Mouse (Mus musculus) hindbrain, embryonic 15.5 days (tissue): ENCODE results near the gene Zfpm1. TPM values are rescaled to one million over a fixed set of nuclear protein-coding genes. Genes with fewer than 3 reads are reported as not detected.

Experiments
- ATAC-seq: fragments of 200-750 bp; cut with Nextera tagmentation; 2 replicates; pipeline ENCODE4 v1.8.0; 2017; ENCODE audit warnings: low read depth, moderate number of reproducible peaks, moderate TSS enrichment; ENCODE audit not compliant: low FRiP score
- H3K27ac ChIP-seq: fragments of 300-500 bp; sonication (generic); replicated peaks from 2 replicates; pipeline ENCODE4 v1.5.1; 2015; ENCODE audit warnings: mild to moderate bottlenecking, inconsistent platforms
- H3K27me3 ChIP-seq: fragments of 300-500 bp; sonication (generic); 2 replicates; pipeline ENCODE4 v1.6.1; 2015; ENCODE audit warnings: control low read depth, inconsistent platforms
- H3K36me3 ChIP-seq: fragments of 300-500 bp; sonication (generic); 2 replicates; pipeline ENCODE4 v1.6.1; 2015; ENCODE audit warnings: control low read depth, inconsistent platforms
- H3K4me1 ChIP-seq: fragments of 300-500 bp; sonication (generic); replicated peaks from 2 replicates; pipeline ENCODE4 v1.6.1; 2015; ENCODE audit warnings: control low read depth, inconsistent platforms
- H3K4me2 ChIP-seq: fragments of 300-500 bp; sonication (generic); 2 replicates; pipeline ENCODE4 v1.6.1; 2015; ENCODE audit warnings: moderate library complexity, mild to moderate bottlenecking, inconsistent platforms
- H3K4me3 ChIP-seq: fragments of 300-500 bp; sonication (generic); 2 replicates; pipeline ENCODE4 v1.5.1; 2015; ENCODE audit warnings: mild to moderate bottlenecking, inconsistent platforms
- H3K9ac ChIP-seq: fragments of 300-500 bp; sonication (generic); 2 replicates; pipeline ENCODE4 v1.6.1; 2015; ENCODE audit warnings: inconsistent platforms
- H3K9me3 ChIP-seq: fragments of 300-500 bp; sonication (generic); 2 replicates; pipeline ENCODE4 v1.6.1; 2016; ENCODE audit warnings: control low read depth, inconsistent platforms
- WGBS: fragments of 180-500 bp; shearing (Covaris S2); methylation state at CpG from one replicate; pipeline ENCODE4 v1.1.7; 2015; 5-methylcytosine and 5-hydroxymethylcytosine counted together
- polyA plus RNA-seq: library from polyadenylated mRNA; unstranded; fragments of >200 nt; fragmentation: Nextera tagmentation; extraction: Ambion mirVana; gene quantifications from 2 replicates; pipeline ENCODE4 v1.2.1, GENCODE M21; 2015

The Zfpm1 gene
- polyA plus RNA-seq, 1 experiment from 2014 or later = 2.3 TPM

DNA sequence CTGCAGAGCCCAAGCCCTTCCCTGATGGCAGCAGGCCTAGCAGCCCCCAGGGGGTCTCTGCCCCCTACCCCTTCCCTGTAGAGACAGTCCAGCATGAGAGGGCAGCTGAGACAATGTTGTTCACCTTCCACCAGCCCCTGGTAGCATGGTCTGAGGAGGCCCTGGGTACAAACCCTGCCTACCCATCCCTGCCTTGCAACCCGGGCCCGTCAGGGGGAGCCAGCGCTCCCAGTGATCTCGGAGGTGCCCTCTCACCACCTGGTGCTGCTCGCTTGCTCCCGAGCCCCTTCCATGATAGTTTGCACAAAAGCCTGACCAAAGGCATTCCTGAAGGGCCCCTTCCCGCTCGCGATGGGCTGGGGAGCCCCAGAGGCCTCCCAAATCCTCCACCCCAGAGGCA is 21.2 kb upstream of the Zfpm1 start:
- no peak for ATAC-seq
- 45% methylated on average over 9 of the region's 9 CpGs for WGBS

DNA sequence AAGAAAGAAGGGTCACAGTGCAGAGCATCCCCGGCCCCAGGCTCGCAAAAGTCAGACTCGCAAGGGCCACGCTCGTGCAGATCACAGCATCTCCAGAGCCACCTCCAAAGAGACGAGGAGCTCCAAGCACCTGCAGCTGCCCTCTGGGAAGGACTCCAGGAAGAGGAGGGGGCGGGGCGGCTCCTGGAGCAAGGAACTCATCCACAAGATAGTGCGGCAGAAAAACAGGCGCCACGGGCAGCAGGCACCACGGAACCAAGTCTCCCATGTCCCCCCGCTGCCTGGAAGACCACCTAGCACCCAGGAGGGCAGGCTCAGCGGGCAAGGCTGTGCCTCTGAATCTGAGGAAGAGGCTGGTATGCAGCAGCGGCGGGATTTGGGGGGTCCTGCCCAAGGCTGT is 19.1 kb upstream of the Zfpm1 start:
- Histone ChIP-seq H3K4me1 (peaks cover 11% of the 10 kb centered on the region; the same call in 1 of the 2 replicates), H3K4me2 (no peak overlapping the region), H3K4me3 (no peak overlapping the region), H3K9ac (no peak overlapping the region), H3K36me3 (no peaks in the 10 kb centered on the region), H3K27ac (no peak overlapping the region), H3K9me3 (no peaks in the 10 kb centered on the region), H3K27me3 (0 out of 2 replicates have a peak, but pooled peaks cover 3% of the 10 kb centered on the region)
- no peak for ATAC-seq
- 70% methylated on average over 16 of the region's 16 CpGs for WGBS

More for the DNA sequence above, 21.2 kb upstream of the Zfpm1 start:
- no peak overlapping the region for H3K4me3 ChIP-seq
- H3K9me3 ChIP-seq = no peaks in the 10 kb centered on the region
- peaks cover 4% of the 10 kb centered on the region; the same call in 1 of the 2 replicates for H3K4me1 ChIP-seq
- no peak overlapping the region for H3K9ac ChIP-seq
- H3K36me3 ChIP-seq = no peaks in the 10 kb centered on the region
- no peak overlapping the region for H3K27ac ChIP-seq
- H3K4me2 ChIP-seq = no peak overlapping the region
- H3K27me3 ChIP-seq = 0 out of 2 replicates have a peak, but pooled peaks cover 3% of the 10 kb centered on the region

DNA sequence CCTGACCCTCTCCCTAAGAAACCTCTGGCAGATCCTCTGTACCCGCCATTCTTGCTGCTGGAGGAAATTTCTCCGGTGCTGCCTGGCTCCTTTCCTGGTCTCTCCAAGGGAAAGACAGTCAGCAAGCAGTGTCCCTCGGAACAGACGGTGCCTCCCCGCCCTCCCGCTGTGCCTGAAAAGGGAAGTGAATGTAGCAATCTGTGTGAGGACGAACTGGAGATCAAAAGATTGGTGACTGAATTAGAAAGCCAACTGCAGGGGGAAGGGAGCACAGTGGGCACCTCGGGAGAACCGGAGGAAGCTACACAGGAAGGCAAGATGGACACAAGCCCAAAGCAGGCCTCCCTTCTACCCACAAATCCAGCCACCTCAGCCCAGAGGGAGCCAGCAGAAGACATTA is 17.7 kb upstream of the Zfpm1 start:
- no peaks in the 10 kb centered on the region for H3K36me3 ChIP-seq
- H3K4me1 ChIP-seq = peaks cover 18% of the 10 kb centered on the region
- H3K9ac ChIP-seq = no peak overlapping the region
- no peak overlapping the region for H3K4me2 ChIP-seq
- H3K9me3 ChIP-seq = no peaks in the 10 kb centered on the region
- no peak for ATAC-seq
- H3K27ac ChIP-seq = no peak overlapping the region
- 0 out of 2 replicates have a peak, but pooled peaks cover 3% of the 10 kb centered on the region for H3K27me3 ChIP-seq
- 21% methylated on average over 9 of the region's 9 CpGs for WGBS
- no peak overlapping the region for H3K4me3 ChIP-seq

DNA sequence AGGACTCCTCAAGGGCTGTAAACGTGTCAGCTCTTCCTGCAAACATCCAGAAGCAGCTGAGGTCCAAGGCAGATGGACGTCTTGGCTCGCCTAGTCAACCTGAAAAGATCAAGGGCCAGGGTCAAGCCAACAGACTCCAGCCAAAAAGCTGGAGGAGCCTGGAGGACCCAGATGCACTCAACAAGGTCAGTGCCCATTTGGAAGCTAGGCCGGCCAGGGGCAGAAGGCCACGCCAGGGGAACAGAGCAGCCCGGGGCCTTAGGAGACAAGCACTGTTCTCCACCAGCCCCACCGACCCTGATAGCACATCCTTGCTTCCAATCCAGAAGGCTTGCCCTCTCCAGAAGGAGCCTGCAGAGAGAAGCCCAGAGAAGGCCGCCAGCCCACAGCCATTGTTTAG is 16.4 kb upstream of the Zfpm1 start:
- H3K9ac ChIP-seq = no peak overlapping the region
- no peak overlapping the region for H3K4me3 ChIP-seq
- no peak for ATAC-seq
- peaks cover 8% of the 10 kb centered on the region for H3K27me3 ChIP-seq
- peaks cover 24% of the 10 kb centered on the region for H3K4me1 ChIP-seq
- 92% methylated on average over 8 of the region's 8 CpGs for WGBS
- H3K9me3 ChIP-seq = no peaks in the 10 kb centered on the region
- H3K4me2 ChIP-seq = no peak overlapping the region
- no peaks in the 10 kb centered on the region for H3K36me3 ChIP-seq
- no peak overlapping the region for H3K27ac ChIP-seq

DNA sequence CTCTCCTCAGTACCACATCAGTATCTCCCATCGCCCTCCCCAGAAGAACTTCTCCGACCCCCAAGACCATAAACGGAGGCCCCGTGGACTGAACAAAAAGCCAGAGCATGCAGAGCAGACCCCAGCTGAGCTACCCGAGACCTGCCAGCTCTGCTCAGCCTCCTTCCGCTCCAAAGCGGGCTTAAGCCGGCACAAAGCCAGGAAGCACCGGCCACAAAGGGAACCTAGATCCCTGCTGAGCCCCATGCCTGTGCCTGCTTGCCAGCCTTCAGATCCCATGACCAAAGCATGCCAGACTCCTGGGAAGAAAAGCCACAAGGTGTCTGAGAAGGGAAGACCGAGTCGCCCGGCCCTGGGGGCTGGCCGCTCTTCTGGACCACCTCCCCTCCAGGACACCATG is 15.1 kb upstream of the Zfpm1 start:
- Histone ChIP-seq H3K9me3 (no peaks in the 10 kb centered on the region), H3K4me1 (peaks cover 24% of the 10 kb centered on the region), H3K4me2 (no peak overlapping the region), H3K4me3 (no peak overlapping the region), H3K36me3 (no peaks in the 10 kb centered on the region), H3K27me3 (peaks cover 10% of the 10 kb centered on the region), H3K27ac (no peak overlapping the region), H3K9ac (no peak overlapping the region)
- ATAC-seq = no peak
- 34% methylated on average over 13 of the region's 13 CpGs for WGBS

DNA sequence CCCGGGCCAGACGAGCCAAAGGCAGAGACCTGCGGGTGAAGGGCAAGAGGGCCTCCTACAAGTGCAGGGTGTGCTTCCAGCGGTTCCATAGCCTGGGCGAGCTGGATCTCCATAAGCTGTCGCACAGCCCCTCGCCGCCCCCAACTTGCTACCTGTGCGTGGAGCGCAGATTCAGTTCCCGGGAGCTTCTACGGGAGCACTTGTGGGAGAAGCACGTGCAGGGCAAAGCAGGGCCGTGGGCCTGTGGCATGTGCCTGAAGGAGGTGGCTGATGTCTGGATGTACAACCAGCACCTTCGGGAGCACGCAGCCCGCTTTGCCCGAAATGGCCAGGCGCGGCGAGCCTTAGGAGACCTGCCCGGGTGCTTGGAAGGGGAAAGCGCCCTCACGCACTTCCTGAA is 13.1 kb upstream of the Zfpm1 start:
- ATAC-seq = no peak
- H3K4me1 ChIP-seq = peaks cover 24% of the 10 kb centered on the region
- peaks cover 7% of the 10 kb centered on the region for H3K27me3 ChIP-seq
- no peak overlapping the region; the same call in 1 of the 2 replicates for H3K27ac ChIP-seq
- whole genome bisulfite sequencing = 57% methylated on average over 24 of the region's 24 CpGs
- no peaks in the 10 kb centered on the region for H3K36me3 ChIP-seq
- peak overlapping the region; percentile 71 for H3K4me2 ChIP-seq
- peak overlapping the region; percentile 44 for H3K9ac ChIP-seq
- H3K4me3 ChIP-seq = peak overlapping the region; percentile 38
- no peaks in the 10 kb centered on the region for H3K9me3 ChIP-seq

DNA sequence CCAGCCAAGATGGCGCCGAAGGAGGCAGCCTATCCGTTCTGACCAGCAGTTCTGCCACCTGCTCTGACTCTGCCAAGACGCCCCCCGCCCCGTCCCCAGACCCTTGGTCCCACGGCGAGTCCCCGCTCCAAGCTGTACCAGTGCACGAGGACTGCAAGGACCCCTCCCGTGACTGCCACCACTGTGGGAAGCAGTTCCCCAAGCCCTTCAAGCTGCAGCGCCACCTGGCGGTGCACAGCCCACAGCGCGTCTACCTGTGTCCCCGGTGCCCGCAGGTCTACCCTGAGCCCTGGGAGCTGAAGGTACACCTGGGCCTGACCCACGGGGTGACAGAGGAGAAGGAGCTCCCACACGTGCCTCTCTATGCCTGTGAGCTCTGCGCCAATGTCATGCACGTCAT is 12.5 kb upstream of the Zfpm1 start:
- 4% methylated on average over 21 of the region's 21 CpGs for WGBS
- Histone ChIP-seq H3K9ac (peak overlapping the region; percentile 44), H3K4me2 (peak overlapping the region; percentile 71), H3K4me1 (peaks cover 22% of the 10 kb centered on the region), H3K36me3 (no peaks in the 10 kb centered on the region), H3K27ac (no peak overlapping the region; the same call in 1 of the 2 replicates), H3K4me3 (peak overlapping the region; percentile 38), H3K27me3 (peaks cover 7% of the 10 kb centered on the region), H3K9me3 (no peaks in the 10 kb centered on the region)
- peak; percentile 58 for ATAC-seq

DNA sequence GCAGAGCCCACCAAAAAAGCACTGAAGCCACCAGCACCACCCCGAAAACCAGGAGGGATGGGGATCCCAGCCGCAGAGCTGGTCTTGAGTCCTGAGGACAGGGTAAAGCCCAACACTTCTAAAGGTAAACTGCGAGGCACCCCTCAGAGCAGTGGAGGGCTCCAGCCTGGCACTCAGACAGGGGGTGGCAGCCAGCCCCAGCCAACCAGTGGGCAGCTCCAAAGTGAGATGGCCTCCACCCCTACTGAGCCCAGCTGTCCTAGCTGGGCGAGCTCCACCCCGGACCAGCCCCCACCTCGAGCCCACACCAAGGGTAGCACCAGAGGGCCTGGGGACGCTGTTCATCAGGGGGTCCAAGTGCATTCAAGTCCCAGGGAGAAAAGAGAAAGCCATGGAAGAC is 11.4 kb upstream of the Zfpm1 start:
- Histone ChIP-seq H3K9me3 (no peaks in the 10 kb centered on the region), H3K27ac (no peak overlapping the region), H3K36me3 (no peaks in the 10 kb centered on the region), H3K4me2 (no peak overlapping the region), H3K9ac (no peak overlapping the region), H3K4me1 (peaks cover 19% of the 10 kb centered on the region), H3K4me3 (no peak overlapping the region), H3K27me3 (peaks cover 7% of the 10 kb centered on the region)
- ATAC-seq = no peak
- 62% methylated on average over 7 of the region's 7 CpGs for WGBS

DNA sequence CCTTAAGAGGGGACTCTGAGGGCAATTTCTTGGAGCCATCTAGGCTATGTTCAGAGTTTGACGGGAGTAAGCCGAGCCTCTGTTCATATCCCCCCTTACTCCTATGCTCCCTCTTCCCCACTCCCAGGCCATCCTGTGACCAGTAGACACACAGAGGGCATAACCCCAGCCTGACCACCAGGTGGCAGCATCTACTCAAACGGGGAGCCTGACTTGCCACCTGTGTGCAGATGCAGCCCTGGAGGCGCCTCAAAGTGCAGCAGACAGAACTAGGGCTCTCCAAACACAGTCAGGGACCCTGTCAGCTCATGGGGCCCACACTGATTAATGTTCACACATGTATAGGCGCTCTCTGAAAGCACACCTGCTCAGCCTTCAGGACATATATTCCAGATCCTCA is 8.8 kb upstream of the Zfpm1 start:
- WGBS = 11% methylated on average over 5 of the region's 5 CpGs
- H3K4me1 ChIP-seq = peaks cover 15% of the 10 kb centered on the region
- no peaks in the 10 kb centered on the region for H3K9me3 ChIP-seq
- no peaks in the 10 kb centered on the region for H3K36me3 ChIP-seq
- no peak overlapping the region for H3K4me2 ChIP-seq
- H3K4me3 ChIP-seq = no peak overlapping the region
- peaks cover 7% of the 10 kb centered on the region for H3K27me3 ChIP-seq
- H3K27ac ChIP-seq = no peak overlapping the region
- ATAC-seq = peak; percentile 36; the same call in 1 of the 2 replicates
- H3K9ac ChIP-seq = no peak overlapping the region

DNA sequence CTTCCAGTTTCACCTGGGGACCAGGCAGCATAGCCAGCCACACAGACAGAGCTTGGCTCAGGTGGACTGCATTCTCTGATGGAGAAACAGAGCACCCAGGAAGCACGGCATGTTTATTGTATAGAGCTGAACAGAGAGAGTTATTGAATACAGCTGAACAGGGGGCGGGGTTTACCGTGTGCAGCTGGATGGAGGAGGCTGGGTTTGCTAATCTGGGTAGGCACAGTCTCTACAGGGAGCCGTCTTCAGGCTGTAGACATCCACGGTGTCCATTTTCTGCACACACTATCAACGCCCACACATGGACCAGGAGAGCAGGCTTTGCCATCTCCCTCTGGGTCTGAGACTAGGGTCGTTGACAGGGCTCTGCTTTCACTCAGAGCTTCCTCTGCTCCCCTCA is 8.1 kb upstream of the Zfpm1 start:
- Histone ChIP-seq H3K4me3 (no peak overlapping the region), H3K36me3 (no peaks in the 10 kb centered on the region), H3K27me3 (peaks cover 7% of the 10 kb centered on the region), H3K27ac (no peak overlapping the region), H3K9ac (no peak overlapping the region), H3K4me1 (peaks cover 12% of the 10 kb centered on the region), H3K9me3 (no peaks in the 10 kb centered on the region), H3K4me2 (no peak overlapping the region)
- 54% methylated on average over 7 of the region's 7 CpGs for WGBS
- ATAC-seq = no peak

DNA sequence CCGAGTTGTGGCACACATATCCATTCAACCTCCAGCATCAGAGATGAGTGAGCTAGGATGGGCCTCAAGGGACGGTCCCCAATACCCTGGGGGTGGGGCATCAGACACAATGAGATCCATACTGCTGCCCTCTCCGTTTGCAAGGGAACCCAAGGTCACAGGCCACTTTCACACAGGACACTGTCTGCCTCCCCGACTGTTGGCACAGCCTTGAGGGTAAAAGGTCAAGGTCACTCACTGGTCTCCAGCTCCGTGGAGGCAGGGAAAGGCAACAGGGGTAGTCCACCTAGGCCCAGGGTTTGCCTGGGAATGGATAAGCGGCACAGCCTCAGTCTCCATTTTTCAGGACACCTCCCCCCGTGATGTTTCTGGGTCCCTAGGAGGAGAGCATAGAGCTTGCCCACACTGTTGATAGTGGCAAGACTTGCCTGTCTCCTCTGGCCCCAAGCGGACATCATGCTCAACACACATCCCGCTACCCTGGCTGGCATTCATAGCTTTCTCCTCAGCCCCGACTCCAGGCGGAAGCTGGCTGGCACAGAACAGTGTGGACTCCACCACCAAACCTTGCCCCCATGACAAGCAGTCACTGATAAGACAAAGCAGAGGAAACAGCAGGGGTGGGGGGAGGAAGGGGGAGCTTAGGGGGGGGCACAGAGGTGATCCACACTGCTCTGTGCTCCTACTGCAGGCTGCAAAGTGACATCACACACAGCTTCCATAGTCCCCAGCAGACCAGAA is 7.1 kb upstream of the Zfpm1 start:
- no peak overlapping the region for H3K4me3 ChIP-seq
- no peak overlapping the region for H3K27ac ChIP-seq
- ATAC-seq = no peak
- H3K4me1 ChIP-seq = 0 out of 2 replicates have a peak, but pooled peaks cover 2% of the 10 kb centered on the region
- WGBS = 77% methylated on average over 11 of the region's 11 CpGs
- H3K4me2 ChIP-seq = no peak overlapping the region
- H3K27me3 ChIP-seq = peaks cover 7% of the 10 kb centered on the region
- no peak overlapping the region for H3K9ac ChIP-seq
- H3K9me3 ChIP-seq = no peaks in the 10 kb centered on the region
- H3K36me3 ChIP-seq = no peaks in the 10 kb centered on the region

DNA sequence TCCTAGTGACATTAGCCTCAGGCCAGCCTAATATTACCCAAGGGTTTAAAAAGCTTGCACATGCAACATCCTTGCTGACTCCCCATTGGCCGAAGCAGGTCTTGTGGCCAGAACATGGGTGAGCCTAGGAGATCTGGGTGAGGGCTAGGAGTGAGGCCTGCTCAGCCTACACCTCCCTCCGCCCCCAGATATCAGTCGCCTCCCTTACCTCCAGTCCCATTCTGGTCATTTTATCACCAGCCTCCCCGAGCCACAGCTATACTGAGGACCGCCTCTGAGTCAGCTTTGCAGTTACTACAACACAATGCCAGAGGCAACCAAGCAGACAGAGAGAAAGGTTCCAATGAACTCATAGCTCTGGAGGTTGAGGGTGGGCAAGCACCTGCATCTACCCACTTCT is 5.6 kb upstream of the Zfpm1 start:
- Histone ChIP-seq H3K27ac (no peak overlapping the region), H3K4me3 (no peak overlapping the region), H3K9me3 (no peaks in the 10 kb centered on the region), H3K27me3 (no peaks in the 10 kb centered on the region), H3K9ac (no peak overlapping the region), H3K4me1 (0 out of 2 replicates have a peak, but pooled peaks cover 6% of the 10 kb centered on the region), H3K36me3 (no peaks in the 10 kb centered on the region), H3K4me2 (no peak overlapping the region)
- no peak for ATAC-seq
- WGBS = 93% methylated on average over 5 of the region's 5 CpGs
